Mouse (Mus musculus) MEL (cell line): ENCODE data around the gene Fth1. TPM values are rescaled to one million over a fixed set of nuclear protein-coding genes. Genes with fewer than 3 reads are reported as not detected.

ENCODE experiments used
- DNase-seq: peaks from one replicate; pipeline ENCODE4 v3.0.0; 2011; ENCODE audit warnings: low read depth, low spot score
- H3K27ac ChIP-seq: 2 replicates; pipeline ENCODE4 v1.5.1; 2012; ENCODE audit warnings: low read depth, mild to moderate bottlenecking, control low read depth, low read length, moderate library complexity; ENCODE audit not compliant: control insufficient read depth
- H3K27me3 ChIP-seq, 2 experiments: fragments of 150-350 bp in 1 of 2; sonication (generic) in 1 of 2; 2 replicates each; pipeline ENCODE4 v1.6.1; 2012; ENCODE audit warnings: low read length in 2 of 2, mild to moderate bottlenecking in 2 of 2, improper control_type of control experiment in 1 of 2, moderate library complexity in 1 of 2; ENCODE audit not compliant: insufficient read depth in 2 of 2, control insufficient read depth in 1 of 2
- H3K36me3 ChIP-seq, 2 experiments: 2 replicates each; pipeline ENCODE4 v1.6.1; 2012 to 2014; ENCODE audit warnings: low read length in 2 of 2, improper control_type of control experiment in 1 of 2, inconsistent platforms in 1 of 2, mild to moderate bottlenecking in 1 of 2; ENCODE audit not compliant: insufficient read depth in 2 of 2, control insufficient read depth in 1 of 2
- H3K4me1 ChIP-seq, 2 experiments: fragments of 150-350 bp in 1 of 2; sonication (generic) in 1 of 2; 2 replicates each; pipeline ENCODE4 v1.6.1; 2012; ENCODE audit warnings: low read length in 2 of 2, improper control_type of control experiment in 1 of 2, mild to moderate bottlenecking in 1 of 2; ENCODE audit not compliant: insufficient read depth in 2 of 2, control insufficient read depth in 1 of 2
- H3K4me3 ChIP-seq, 2 experiments: fragments of 150-350 bp in 1 of 2; sonication (generic) in 1 of 2; 2 replicates each; pipeline ENCODE4 v1.5.1; 2012; ENCODE audit warnings: low read depth in 2 of 2, low read length in 2 of 2, mild to moderate bottlenecking in 2 of 2, moderate library complexity in 2 of 2, control low read depth in 1 of 2, improper control_type of control experiment in 1 of 2; ENCODE audit not compliant: control insufficient read depth in 1 of 2, insufficient read depth in 1 of 2
- H3K79me2 ChIP-seq: 2 replicates; pipeline ENCODE4 v1.6.1; 2012; ENCODE audit warnings: mild to moderate bottlenecking, low read length, moderate library complexity; ENCODE audit not compliant: control insufficient read depth, poor library complexity, insufficient read depth
- H3K9ac ChIP-seq: 2 replicates; pipeline ENCODE4 v1.6.1; 2012; ENCODE audit warnings: low read depth, mild to moderate bottlenecking, control low read depth, low read length, moderate library complexity; ENCODE audit not compliant: control insufficient read depth, poor library complexity, severe bottlenecking
- H3K9me3 ChIP-seq: fragments of 150-350 bp; sonication (generic); replicated peaks from 2 replicates; pipeline ENCODE4 v1.6.1; 2012; ENCODE audit warnings: mild to moderate bottlenecking, low read length, improper control_type of control experiment, moderate library complexity; ENCODE audit not compliant: insufficient read depth
- BHLHE40 ChIP-seq: IDR thresholded peaks from 2 replicates; pipeline ENCODE4 v1.6.1; 2012; ENCODE audit warnings: low read depth, mild to moderate bottlenecking, inconsistent platforms, low read length, improper control_type of control experiment, borderline replicate concordance
- CHD2 ChIP-seq: IDR thresholded peaks from 2 replicates; pipeline ENCODE4 v1.6.1; 2011; ENCODE audit warnings: low read length, improper control_type of control experiment
- ELF1 ChIP-seq: IDR thresholded peaks from 2 replicates; pipeline ENCODE4 v1.6.1; 2014; ENCODE audit warnings: low read depth, mild to moderate bottlenecking, inconsistent platforms, low read length, improper control_type of control experiment, moderate library complexity
- EP300 ChIP-seq, 2 experiments: IDR thresholded peaks; 2 replicates each; pipeline ENCODE4 v1.6.1; 2011; ENCODE audit warnings: improper control_type of control experiment in 2 of 2, low read length in 2 of 2, low read depth in 1 of 2, mild to moderate bottlenecking in 1 of 2
- GABPA ChIP-seq: IDR thresholded peaks from 2 replicates; pipeline ENCODE4 v1.6.1; 2012; ENCODE audit warnings: low read depth, mild to moderate bottlenecking, inconsistent platforms, low read length, improper control_type of control experiment, moderate library complexity
- HCFC1 ChIP-seq: IDR thresholded peaks from 2 replicates; pipeline ENCODE4 v1.6.1; 2012; ENCODE audit warnings: low read depth, mild to moderate bottlenecking, inconsistent platforms, low read length, improper control_type of control experiment, moderate library complexity
- JUND ChIP-seq: IDR thresholded peaks from 2 replicates; pipeline ENCODE4 v1.6.1; 2011; ENCODE audit warnings: low read depth, mild to moderate bottlenecking, improper control_type of control experiment, low read length
- MAFK ChIP-seq: IDR thresholded peaks from 2 replicates; pipeline ENCODE4 v1.6.1; 2011; ENCODE audit warnings: low read depth, mild to moderate bottlenecking, low read length, improper control_type of control experiment, borderline replicate concordance
- MAZ ChIP-seq: IDR thresholded peaks from 2 replicates; pipeline ENCODE4 v1.6.1; 2012; ENCODE audit warnings: low read depth, mild to moderate bottlenecking, inconsistent platforms, low read length, improper control_type of control experiment
- MYC ChIP-seq: IDR thresholded peaks from 2 replicates; pipeline ENCODE4 v1.6.1; 2011; ENCODE audit warnings: low read depth, mild to moderate bottlenecking, low read length, improper control_type of control experiment, moderate library complexity
- NRF1 ChIP-seq: IDR thresholded peaks from 2 replicates; pipeline ENCODE4 v1.6.1; 2014; ENCODE audit warnings: low read depth, mild to moderate bottlenecking, inconsistent platforms, low read length, improper control_type of control experiment, moderate library complexity; ENCODE audit not compliant: poor library complexity, insufficient read depth, severe bottlenecking
- RAD21 ChIP-seq: IDR thresholded peaks from 2 replicates; pipeline ENCODE4 v1.6.1; 2011; ENCODE audit warnings: mild to moderate bottlenecking, low read depth, low read length, improper control_type of control experiment
- TAL1 ChIP-seq: IDR thresholded peaks from 2 replicates; pipeline ENCODE4 v1.6.1; 2012; ENCODE audit warnings: mild to moderate bottlenecking, inconsistent platforms, low read length, moderate library complexity, mixed read lengths
- TCF12 ChIP-seq: IDR thresholded peaks from 2 replicates; pipeline ENCODE4 v1.6.1; 2014; ENCODE audit warnings: low read depth, mild to moderate bottlenecking, inconsistent platforms, low read length, improper control_type of control experiment, moderate library complexity
- USF2 ChIP-seq, 2 experiments: IDR thresholded peaks; 2 replicates each; pipeline ENCODE4 v1.6.1; 2011 to 2012; ENCODE audit warnings: improper control_type of control experiment in 2 of 2, low read length in 2 of 2, borderline replicate concordance in 1 of 2, inconsistent platforms in 1 of 2, low read depth in 1 of 2, mild to moderate bottlenecking in 1 of 2; ENCODE audit not compliant: insufficient read depth in 1 of 2
- ZC3H11A ChIP-seq: IDR thresholded peaks from 2 replicates; pipeline ENCODE4 v1.6.1; 2012; ENCODE audit warnings: low read depth, mild to moderate bottlenecking, inconsistent platforms, low read length, improper control_type of control experiment
- ZKSCAN1 ChIP-seq: IDR thresholded peaks from 2 replicates; pipeline ENCODE4 v1.6.1; 2012; ENCODE audit warnings: low read depth, mild to moderate bottlenecking, inconsistent platforms, low read length, improper control_type of control experiment, moderate library complexity
- ZNF384 ChIP-seq: IDR thresholded peaks from 2 replicates; pipeline ENCODE4 v1.6.1; 2012; ENCODE audit warnings: low read depth, mild to moderate bottlenecking, inconsistent platforms, low read length, improper control_type of control experiment
- polyA plus RNA-seq, 2 experiments: library from polyadenylated mRNA; stranded (reverse) in 1 of 2; unstranded in 1 of 2; fragments of >175 nt in 1 of 2; fragments of >200 nt in 1 of 2; gene quantifications; 2 replicates each; pipeline versions ENCODE4 v1.2.1 to v1.2.4; 2012; ENCODE audit warnings: low replicate concordance in 2 of 2, low read depth in 1 of 2; ENCODE audit not compliant: insufficient read length in 2 of 2, insufficient read depth in 1 of 2, missing spikeins in 1 of 2
- total RNA-seq: library from RNA; depleted of rRNA; stranded (reverse); fragments of 300-350 nt; gene quantifications from 2 replicates; pipeline ENCODE4 v1.2.3, GENCODE M21; 2012

Gene Fth1
- total and polyA plus RNA-seq, 3 experiments: 444 to 2,175 (median 2,118) TPM

GRCm38 (mm10) chr19:9946986-9947385, 33.4 kb upstream of the Fth1 start:
- Histone ChIP-seq H3K27me3 (no peaks in the 10 kb centered on the region), H3K9me3 (no peaks in the 10 kb centered on the region), H3K4me3 (no peak overlapping the region), H3K27ac (no peak overlapping the region), H3K9ac (no peak overlapping the region), H3K79me2 (no peaks in the 10 kb centered on the region), H3K36me3 (no peaks in the 10 kb centered on the region), H3K4me1 (peaks cover 5 to 16% of the 10 kb centered on the region in 2 experiments; a peak in 3 of 4 replicates)
- DNase-seq: no peak
- TF ChIP-seq EP300 (IDR thresholded peaks at IDR 0.05; ENCODE audit: low read depth in 1 of 2, low read length in 2 of 2) (no peak), JUND (no peak), NRF1 (no peak), MYC (no peak), MAZ (no peak)

DNA sequence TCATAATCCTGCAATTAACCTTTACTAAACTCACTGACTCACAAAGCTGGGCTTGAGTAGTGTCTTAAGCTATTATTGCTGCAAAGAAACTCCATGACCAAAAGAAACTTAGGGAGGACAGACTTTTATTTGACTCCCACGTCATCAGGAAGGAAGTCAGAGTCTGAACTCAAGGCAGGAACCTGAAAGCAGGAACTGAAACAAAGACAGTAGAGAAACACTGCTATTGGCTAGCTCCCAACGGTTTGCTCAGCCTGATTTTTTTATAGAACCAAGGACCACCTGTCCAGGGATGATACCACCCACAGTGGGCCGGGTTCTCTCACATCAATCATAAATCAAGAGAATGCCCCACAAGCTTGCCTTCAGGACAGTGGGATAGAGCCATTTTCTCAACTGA, 28.0 kb upstream of the Fth1 start:
- peaks cover 26 to 37% of the 10 kb centered on the region in 2 experiments for H3K4me1 ChIP-seq
- H3K4me3 ChIP-seq: no peak overlapping the region
- no peak overlapping the region for H3K9ac ChIP-seq
- H3K27ac ChIP-seq: no peak overlapping the region
- no peaks in the 10 kb centered on the region for H3K27me3 ChIP-seq
- H3K36me3 ChIP-seq: peaks cover 0 to 32% of the 10 kb centered on the region in 2 experiments; a peak in 2 of 4 replicates
- no peaks in the 10 kb centered on the region for H3K9me3 ChIP-seq
- DNase-seq: no peak
- TF ChIP-seq ELF1: no peak
- TF ChIP-seq TAL1: no peak
- TF ChIP-seq ZC3H11A: no peak
- no peak for TF ChIP-seq HCFC1
- no peak for TF ChIP-seq NRF1
- no peak for TF ChIP-seq USF2 (IDR thresholded peaks at IDR 0.05; ENCODE audit: borderline replicate concordance in 1 of 2, insufficient read depth in 1 of 2, low read depth in 1 of 2, low read length in 2 of 2)
- TF ChIP-seq CHD2: no peak
- TF ChIP-seq ZNF384: no peak
- TF ChIP-seq TCF12: no peak
- H3K79me2 ChIP-seq: no peaks in the 10 kb centered on the region

- Histone ChIP-seq H3K79me2 (no peaks in the 10 kb centered on the region), H3K9ac (no peak overlapping the region), H3K4me1 (peaks cover 31 to 42% of the 10 kb centered on the region in 2 experiments)
- no peak for DNase-seq
- TF ChIP-seq ZKSCAN1 (no peak), RAD21 (no peak), BHLHE40 (no peak), GABPA (no peak), MAFK (no peak), NRF1 (no peak)
- TF ChIP-seq, all 39 proteins: peak for 0
- Histone ChIP-seq H3K36me3 (peaks cover 0 to 37% of the 10 kb centered on the region in 2 experiments; a peak in 2 of 4 replicates), H3K27me3 (no peaks in the 10 kb centered on the region), H3K27ac (no peak overlapping the region), H3K9me3 (no peaks in the 10 kb centered on the region), H3K4me3 (no peak overlapping the region)
Measured at GRCm38 (mm10) chr19:9952912-9953311, 27.5 kb upstream of the Fth1 start.
